Mouse (Mus musculus): ENCODE data around the gene Setd2.

The Setd2 gene

DNA sequence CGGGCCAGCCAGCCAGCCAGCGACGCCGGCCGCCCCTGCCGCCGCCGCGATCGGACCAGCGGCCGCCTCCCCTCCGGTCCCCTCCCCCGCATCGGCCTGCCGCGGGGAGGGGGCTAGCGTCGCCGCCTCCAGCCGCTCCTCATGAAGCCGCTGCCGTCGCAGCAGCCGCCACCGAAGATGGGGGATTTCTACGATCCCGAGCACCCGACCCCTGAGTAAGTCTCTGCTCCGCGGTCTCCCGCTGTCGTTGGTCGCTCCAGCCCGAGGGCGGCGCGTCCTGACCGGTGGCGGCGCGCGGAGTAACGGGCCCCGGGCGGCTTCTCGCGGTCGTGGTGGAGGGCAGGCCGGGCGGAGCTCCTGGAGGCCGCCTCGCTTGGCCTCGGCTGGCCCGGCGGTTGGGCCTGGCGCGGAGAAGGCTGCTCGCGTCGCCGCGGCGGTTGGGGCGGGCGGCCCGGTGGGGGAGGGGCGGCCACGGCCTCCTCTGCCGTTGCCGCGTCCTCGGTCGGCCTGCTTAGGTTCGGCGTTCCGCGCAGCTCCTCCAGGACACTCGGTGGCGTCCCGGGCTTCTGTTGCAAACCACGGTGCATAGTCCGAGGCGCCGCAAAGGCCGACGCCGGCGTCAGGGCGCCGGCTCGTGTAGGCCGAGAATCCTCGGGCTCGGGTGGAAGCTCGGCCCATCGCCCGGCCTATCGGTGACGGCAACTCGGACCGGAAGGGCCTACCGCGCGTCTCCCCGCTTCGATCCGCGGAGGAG lies at the start of gene Setd2:
TSS of gene Setd2 (plus strand) at position 60 of the 754 bp plus-strand sequence.
- DNase-seq, result peak; percentile 80 to 81

DNA sequence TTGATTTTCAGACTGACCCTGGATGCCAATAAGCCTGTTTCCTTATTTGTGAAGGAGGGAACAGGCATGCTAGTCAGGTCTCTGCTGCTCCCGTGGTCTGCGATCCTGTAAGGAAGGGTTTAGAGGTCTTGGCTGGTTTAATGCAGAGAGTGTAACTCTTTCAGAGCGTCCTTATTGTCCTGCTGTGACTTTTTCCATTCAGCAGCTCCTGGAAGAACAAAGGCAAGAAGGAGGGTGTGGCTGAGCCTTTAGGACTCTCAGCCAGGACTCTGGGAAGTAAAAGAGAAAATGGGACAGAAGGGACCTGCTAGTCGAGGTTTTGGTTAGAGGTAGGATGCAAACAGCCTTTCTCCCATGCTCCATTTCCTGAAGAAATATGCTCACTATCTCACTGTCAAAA lies 43.6 kb upstream of the Setd2 start:
- no peak for DNase-seq

DNA sequence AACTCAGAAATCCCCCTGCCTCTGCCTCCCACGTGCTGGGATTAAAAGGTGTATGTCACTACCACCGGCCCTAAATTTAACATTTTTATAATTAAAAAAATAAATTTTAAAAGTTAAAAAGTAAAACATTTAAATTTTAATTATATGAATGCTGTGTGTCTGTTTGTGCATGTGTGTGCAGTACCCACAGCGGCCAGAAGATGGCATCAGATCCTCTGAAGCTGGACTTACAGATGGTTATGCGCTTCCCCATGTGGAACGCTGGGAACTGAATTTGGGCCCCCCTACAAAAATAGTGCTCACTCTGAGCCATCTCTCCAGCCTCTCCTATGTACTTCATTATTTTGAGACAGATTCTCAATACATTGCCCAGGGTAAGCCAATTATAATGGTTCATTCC lies 41.5 kb upstream of the Setd2 start:
- peak in 1 of 2 experiments; percentile 22 for DNase-seq

DNA sequence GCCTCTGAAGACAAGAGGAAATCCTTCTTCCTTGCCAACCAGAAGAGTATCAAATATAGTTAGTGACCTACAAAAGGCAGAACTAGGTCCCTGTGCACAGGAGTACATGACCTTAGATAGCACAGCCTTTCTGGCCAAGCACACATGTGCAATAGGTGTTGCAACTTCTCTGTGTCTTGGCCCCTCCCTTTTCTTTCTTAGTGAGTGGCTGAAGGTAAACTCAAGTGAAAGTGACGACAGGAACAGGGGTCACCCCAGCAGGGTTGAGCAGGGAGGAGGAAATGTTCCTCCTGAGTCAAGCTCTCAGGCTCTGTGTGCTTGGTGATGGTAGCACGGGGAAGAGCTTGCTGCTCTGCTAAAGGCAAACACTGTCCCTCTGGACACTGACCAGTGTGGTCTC lies 6.7 kb upstream of the Setd2 start:
- peak; percentile 38 to 40 for DNase-seq

DNA sequence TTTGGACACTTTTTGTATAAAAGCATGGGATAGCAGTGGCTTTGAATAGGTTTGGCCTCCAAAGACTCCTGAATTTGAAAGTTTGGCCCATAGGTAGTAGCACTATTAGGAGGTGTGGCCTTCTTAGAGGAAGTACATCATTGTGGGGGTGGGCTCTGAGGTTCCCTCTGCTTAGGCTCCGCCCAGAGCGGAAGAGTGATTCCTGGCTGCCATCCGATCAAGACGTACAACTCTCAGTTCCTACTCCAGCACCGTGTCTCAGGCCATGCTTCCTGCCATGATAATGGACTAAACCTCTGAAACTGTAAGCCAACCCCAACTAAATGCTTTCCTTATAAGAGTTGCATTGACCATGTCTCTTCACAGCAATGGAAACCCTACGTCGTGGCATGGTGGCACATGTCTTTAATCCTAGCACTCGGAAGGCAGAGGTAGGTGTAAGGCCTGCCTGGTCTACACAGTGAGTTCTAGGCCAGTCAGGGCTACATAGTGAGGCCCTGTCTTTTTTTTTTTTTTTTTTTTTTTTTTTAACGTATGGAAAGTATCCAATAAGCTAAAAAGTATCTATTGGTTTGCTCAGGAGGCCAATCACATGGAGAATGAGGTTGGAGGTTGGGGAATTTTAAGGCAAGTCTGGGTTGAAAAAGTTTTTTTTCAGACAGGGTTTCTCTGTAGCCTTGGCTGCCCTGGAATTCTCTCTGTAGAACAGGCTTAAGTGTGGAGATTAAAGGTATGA lies 3.2 kb upstream of the Setd2 start:
- DNase-seq, result peak; percentile 27 to 30

DNA sequence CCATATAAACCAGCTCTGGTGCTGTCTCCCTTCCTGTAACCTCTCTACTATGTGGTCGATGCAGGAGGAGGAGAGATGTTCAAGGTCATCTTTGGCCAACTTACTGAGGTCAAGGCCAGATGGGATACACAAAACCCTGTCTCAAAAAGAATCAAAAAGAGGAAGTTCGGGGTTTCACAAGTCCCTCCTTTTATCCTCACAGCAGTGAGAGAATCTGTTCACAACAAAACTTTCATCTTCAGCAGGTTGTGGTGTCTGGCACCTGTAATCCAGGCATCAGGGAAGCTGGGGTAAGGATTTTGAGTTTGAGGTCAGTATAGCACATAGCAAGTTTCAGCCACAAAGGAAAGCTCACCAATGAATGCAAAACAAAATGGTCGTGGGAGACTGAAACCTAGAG lies 1.7 kb upstream of the Setd2 start:
- peak in 1 of 2 experiments; percentile 8 for DNase-seq

DNA sequence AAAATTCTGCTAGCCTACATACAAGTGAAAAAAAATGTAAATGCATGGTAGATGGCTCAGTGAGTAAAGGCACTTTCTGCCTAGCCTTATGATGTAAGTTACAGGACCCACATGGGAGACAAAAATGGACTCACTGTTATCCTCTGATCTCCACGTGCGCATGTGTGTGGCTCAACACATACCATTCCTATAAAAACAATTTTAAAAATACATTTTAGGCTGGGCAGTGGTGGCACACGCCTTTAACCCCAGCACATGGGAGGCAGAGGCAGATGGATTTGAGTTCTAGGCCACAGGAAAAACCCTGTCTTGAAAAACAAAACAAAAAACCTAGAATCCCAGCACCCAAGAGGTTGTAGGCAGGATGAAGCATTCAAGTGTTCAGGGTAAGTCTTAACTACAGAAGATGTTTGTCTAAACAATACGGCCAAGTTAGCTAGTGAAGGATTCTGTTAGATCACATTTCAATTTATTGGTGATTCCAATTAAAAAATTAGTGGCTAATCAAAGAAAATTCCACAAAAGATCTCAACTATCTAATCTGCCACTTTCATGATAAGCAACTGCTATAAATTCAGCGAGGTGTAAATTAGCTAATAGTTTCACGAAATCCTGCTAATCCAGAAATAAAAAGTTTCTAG lies 1.1 kb upstream of the Setd2 start:
- no peak for DNase-seq

DNA sequence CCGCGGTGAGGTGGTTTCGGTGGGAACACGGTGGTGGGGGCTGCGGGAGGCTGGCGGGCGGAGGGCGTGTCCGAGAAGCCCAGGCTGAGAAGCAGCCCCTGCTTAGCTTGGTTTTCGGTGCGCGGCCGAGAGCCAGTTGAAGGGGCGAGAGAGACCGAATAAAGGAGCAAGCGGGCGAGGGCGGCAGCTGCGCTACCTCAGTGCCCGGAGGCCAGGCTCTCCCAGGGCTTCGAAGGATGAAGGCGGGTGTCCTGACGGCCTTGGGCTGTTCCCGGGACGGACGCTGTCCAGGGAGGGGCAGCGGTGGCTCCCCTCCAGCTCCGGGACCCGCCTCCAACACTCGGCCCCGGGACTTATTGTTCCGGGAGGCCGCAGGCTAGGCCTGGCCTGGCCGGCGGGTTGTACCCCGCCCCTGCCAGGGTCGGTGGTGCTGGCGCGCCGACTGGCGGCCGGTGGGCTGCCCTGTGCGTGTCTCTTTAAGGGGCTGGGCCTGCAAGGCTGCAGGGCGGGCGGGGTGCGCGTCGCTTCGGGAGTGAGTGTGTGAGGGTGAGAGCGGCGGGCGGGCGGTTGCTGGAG lies 395 bp upstream of the Setd2 start:
- DNase-seq, result peak; percentile 97 to 99

DNA sequence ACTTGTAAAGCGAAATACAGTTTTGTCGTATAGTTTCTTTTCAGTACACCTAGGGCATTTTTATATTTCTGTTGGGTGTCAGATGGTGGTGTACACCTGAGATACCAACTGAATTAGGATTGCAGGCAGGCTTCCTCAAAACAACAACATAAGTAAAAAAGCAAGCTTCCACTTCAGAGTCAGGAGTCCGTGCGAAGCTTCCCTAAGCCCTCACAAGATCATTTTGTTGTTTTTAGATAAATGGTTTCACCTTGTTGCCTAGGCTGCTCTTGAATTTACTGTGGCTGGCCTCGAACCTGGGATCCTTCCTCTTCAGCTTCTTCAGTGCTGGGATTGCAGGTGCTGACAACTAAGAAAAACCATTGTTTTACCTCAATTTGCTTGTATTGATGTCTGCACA lies 1.2 kb downstream of the Setd2 start:
- no peak for DNase-seq

DNA sequence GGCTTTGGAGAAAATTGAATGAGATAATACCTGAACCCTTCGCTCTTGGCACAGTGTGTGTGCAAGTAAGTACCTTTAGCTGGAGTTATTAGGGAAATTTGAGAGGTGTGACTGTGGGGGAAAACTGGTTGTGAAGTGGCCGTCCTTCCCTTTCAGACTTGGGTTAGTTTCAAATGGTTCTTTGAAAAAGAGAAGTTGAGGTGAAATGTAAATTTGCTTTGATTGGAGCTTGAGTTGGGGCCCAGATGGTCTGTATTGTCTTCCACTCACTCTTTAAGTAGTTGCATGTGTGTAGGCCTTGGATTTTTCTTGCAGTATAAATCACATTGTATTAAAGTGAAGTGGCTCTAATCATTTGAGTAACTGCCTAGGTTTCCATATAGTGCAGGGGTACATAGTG lies 2.7 kb downstream of the Setd2 start:
- DNase-seq, result no peak

DNA sequence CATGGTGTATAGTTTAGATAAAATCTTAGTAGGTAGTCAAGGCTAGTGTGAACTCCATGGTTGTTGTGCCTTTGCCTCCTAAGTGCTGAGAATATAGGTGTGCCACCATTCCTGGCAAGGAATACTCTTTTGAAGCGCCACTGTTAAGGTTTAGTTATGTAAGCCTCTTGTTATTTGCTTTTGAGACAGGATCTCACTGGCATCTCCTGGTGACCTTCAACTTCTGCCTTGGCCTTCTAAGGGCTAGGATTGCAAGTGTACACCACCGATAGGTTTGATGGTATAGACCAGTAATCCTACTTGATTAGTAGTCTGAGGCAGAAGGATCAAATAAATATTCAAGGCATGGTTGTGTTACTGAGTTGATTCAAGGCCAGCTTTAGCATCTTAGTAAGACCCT lies 4.2 kb downstream of the Setd2 start:
- DNase-seq, result no peak

DNA sequence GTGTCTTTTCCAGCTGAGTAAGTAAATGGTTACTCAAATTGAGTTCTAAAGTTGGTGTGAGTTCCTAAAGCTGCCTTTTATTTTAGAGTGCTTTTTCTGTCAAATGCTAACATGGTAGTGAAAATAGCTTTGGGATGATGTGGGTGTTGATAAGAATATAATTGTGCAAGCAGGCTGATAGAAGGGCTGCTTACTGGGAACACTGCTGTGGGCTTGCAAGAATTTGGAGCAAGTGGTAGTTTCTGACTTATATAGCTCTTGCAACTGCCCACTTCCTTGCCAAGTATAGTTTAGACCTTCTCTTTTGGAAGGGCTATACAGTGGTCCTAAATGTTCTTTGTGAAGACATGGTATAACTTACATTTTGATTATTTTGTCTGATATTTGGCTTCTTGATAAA lies 6.1 kb downstream of the Setd2 start:
- DNase-seq, result no peak

DNA sequence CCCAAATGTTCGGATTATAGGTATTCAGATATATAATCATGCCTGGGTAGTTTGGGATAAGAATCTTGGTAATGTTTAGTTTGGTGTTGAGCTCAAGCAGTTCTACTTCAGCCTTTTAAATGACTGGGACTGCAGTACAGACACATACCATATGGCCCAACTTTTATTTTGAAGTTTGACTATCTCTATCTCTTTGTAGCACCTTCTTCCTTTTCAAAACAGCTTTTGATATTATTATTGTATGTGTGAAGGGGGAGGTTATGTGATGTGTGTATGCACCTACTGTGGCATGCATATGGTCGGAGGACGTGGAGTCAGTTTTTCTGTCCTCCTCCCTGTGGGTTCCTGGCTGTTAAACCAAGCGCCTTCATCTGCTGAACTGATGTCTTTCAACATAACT lies 9.6 kb downstream of the Setd2 start:
- no peak for DNase-seq

DNA sequence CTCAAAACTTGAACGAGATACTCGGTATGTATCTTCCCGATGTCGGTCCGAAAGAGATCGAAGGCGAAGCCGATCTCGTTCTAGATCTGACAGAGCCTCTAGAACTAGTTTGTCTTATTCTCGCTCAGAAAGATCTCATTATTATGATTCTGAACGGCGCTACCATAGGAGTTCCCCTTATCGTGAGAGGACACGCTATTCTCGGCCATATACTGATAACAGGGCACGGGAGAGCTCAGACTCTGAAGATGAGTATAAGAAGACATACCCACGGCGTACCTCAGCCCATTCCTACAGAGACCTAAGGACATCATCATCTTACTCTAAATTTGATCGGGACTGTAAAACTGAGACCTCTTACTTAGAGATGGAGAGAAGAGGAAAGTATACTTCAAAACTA lies 15.9 kb downstream of the Setd2 start:
- DNase-seq, result no peak

DNA sequence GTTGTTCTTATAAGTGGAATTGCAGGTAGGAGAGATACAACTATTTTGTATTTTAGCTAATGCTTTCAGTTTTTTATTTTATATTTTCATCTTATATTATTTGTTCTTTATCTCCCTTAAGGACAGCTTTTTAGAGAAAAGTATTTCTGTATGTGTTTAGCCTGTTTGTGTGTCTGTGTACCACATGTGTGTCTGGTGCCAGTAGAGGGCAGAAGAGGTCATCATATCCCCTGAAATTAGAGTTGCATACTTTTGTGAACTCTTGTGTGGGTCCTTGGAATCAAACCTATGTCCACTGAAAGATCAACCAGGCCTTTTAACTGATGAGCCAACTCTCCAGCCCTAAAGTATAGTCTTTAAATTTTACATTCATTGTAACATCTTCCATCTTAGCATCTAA lies 35.9 kb downstream of the Setd2 start:
- no peak for DNase-seq

DNA sequence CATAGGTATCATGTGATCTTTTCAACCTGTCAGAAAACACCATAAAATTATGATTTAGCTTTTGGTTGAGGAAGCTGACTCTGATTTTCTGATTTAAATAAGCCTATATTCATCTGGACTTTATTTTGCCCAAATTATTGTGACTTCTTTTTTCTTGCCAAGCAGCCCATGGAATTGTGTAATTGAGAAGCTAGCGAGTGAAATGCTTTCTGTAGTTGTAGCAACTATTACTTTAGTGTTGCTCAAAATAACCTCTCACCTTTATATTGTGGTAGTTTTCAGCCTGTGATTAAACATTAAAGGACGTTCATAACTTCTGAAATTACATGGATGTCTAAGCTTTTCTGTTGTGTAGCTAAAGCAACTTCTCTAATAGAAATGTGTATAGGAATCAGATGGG lies 49.8 kb downstream of the Setd2 start:
- DNase-seq, result no peak

DNA sequence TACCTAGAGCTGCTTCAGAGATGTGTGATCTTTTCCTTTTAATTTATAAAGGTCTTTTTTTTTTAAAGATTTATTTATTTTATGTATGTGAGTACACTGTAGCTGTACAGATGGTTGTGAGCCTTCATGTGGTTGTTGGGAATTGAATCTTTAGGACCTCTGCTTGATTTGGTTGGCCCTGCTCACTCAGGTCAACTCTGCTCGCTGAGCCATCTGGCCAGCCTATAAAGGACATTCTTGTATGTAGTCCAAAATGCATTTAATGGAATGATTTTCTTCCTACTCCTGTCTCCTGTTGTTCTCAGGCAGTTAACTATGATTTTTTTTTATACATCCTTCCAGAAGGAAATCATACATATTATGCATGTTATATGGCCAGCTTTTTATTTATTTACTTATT lies 51.1 kb downstream of the Setd2 start:
- no peak for DNase-seq

DNA sequence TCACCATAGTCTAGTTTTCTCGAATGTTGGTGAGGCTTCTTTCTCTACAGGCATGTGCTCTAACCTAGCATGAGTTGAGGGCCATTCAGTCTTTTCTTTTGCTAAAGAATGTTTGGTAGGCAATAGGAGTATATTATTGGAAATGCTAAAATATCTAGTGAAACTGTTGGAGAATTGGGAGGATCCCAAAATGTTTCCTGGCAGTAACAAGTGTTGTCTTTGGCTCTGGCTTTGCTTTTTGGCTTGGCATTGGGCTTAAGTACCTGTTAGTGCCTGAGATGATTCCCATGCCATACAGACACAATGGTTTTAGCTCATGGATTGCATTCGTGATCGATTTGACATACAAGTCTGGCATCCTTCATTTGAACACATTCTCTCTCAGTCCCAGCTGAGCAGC lies 79.1 kb downstream of the Setd2 start:
- DNase-seq, result no peak

DNA sequence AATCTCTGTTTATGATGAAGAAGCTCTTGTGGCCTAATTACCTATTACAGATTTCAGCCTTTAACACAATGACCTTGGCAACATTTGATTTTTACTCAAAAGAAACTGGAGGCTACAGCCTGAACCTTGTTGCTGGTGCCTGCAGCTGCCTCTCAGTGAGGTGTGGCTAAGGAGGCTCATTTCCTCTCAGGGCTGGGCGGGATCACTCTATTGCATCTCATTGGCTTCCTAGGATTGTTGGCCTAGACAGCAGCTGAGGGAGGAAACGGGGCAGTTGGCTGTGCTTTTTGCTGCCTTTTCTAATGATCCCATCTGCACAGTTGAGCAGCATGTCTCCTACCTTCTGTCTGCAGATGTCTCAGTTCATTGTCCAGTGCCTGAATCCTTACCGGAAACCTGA lies 84.7 kb downstream of the Setd2 start:
- peak in 1 of 2 experiments; percentile 22 for DNase-seq

DNA sequence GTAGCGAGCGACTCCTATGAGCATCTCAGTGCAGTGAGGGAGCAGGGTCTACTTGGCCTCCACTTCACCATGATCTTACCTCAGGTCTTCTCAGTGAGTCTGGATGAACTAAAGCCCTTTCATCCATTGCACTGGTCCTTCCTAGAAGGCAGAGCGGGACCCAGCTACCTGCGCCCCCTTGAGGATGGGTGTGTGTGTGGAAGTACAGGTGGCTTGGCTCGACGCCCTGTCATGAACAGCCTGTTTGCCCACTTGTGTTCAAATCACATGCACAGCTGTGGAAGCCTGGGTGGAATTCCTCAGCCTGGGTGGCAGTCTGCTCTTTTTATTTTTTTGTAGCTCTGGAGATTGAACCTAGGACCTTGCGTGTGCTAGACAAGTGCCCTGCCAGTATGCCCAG lies 87.8 kb downstream of the Setd2 start:
- peak; percentile 57 to 80 for DNase-seq

DNA sequence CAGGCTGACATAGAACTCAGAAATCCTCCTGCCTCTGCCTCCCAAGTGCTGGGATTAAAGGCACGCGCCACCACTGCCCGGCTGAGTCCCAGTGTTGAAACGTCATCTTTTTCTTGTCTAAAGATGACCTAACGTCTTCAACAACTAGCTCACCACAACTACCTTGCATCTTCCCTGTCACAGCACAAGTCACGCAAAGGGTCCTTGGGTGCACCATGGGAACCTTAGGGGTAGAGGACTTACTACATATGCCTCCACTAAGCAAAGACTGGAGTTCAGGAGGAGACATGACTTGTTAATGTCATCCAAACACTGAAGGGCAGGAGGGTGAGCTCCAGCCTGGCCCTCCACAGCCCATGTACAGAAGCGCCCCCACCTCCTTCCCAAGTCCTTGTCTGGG lies 88.3 kb downstream of the Setd2 start:
- DNase-seq, result no peak

DNA sequence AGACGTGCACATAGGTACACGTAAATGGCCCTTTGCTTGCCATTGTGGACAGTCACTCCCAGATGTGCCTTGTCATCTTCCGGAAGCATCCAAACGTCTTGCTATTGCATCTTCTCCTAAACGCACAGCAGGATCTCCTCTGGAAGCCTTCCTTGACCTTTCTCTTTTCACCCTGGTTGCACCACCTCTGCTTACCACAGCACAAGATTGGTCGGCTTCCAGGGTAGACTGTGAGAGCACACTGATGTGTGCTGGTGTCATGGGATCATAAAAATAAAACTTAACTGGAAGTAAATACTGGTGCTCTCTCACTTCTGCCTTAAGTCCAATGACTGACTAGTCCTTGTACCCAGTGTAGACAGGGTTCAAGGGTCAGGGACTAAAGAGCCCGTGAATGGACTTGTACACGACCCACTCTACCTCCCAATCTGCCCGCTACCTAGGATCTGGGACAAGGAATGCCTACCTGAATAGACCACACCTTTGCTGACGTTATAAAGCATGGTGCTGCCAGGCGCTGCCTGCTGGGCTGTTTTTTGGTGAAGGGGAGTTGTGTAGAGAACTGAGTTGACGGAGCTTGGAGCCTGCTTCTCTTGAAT lies 90.3 kb downstream of the Setd2 start:
- DNase-seq, result no peak
